Mouse (Mus musculus): Measurements from ENCODE around the gene Mettl26. TPM values are rescaled to one million over a fixed set of nuclear protein-coding genes. Genes with fewer than 3 reads are reported as not detected.

Gene Mettl26
- 41.4 TPM for polyA plus RNA-seq (2017; shearing (Covaris generic))

DNA sequence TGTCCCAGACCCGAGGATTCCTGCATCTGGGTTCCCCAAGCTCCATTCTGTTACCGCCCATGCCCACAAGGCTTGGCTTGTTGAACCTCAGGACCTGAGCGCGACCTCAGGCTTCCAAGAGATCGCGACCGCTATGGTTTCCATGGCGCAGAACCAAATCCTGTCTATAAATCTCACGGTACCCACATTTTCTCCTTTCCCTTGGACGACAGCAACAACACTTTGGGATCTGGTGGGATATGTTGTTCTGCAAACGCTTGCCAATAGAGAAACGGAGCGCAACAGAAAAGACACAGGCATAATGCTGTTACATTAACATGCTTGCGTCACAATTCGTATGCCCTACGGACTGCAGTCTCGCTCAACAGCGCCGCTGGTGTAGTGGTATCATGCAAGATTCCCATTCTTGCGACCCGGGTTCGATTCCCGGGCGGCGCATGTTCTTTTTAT, at the start of gene Mettl26:
Mettl26 (plus strand) TSS at position 354 of the 450 bp plus-strand sequence.

DNA sequence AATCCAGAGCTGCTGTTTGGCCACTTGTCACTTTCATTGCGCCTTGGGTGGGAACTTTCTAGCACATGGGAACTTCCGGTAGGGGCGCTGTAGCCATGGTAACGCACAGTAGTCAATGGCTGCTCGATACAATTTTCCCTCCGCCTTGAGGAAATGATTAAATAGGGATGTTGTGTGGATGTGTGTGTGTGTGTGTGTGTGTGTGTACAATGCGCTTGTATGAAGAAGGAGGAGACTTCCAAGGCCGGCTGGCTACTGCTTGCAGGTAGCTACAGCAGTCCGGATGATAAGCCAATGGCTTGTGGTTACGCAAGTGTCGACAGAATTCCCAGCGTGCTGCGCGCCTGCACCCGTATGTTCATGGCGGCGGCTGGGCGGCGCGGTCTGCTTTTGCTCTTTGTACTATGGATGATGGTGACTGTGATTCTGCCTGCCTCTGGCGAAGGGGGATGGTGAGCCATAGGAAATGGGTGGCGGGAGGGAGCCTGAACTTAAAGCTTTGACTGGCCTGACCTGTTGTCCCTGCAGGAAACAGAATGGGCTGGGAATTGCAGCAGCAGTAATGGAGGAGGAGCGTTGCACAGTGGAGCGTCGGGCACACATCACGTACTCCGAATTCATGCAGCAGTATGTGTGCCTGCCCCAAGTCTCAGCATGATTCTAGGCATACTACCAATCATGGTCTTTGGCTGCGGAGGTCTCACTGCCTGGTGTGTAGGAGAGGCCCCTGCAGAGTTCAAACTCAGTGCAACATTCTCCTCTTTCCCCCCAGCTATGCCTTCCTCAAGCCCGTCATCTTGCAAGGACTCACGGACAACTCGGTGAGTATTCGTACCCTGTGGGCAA, 45.9 kb upstream of the Mettl26 start, which contains the start of gene Jmjd8:
Jmjd8 (plus strand) TSS at position 156 of the 846 bp plus-strand sequence.

DNA sequence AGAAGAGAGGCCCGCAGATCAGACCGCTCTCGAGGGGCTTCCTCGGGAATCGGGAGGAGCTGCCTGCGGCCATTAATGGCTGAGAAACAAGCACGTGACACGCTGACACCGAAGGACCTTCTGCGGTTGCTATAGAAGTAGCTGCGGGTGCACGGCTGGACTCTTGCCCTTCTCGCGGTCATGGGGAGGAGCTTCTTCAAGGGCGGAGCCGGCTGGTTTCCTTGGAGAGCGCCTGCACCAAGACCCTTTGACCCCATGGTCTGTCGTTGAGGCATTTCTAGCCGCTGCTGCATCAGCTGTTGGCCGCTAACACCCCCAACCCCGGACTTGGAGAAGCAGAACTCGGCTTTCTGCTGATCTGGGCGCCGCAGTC, 41.6 kb upstream of the Mettl26 start, which contains the start of gene Stub1:
Stub1 (minus strand) TSS at position 114 of the 373 bp plus-strand sequence.

GRCm38 (mm10) chr17:25837076-25837410, 37.8 kb upstream of the Mettl26 start, which contains the start of gene Rhbdl1:
Gene Rhbdl1 (minus strand): TSS chr17:25837295.

DNA sequence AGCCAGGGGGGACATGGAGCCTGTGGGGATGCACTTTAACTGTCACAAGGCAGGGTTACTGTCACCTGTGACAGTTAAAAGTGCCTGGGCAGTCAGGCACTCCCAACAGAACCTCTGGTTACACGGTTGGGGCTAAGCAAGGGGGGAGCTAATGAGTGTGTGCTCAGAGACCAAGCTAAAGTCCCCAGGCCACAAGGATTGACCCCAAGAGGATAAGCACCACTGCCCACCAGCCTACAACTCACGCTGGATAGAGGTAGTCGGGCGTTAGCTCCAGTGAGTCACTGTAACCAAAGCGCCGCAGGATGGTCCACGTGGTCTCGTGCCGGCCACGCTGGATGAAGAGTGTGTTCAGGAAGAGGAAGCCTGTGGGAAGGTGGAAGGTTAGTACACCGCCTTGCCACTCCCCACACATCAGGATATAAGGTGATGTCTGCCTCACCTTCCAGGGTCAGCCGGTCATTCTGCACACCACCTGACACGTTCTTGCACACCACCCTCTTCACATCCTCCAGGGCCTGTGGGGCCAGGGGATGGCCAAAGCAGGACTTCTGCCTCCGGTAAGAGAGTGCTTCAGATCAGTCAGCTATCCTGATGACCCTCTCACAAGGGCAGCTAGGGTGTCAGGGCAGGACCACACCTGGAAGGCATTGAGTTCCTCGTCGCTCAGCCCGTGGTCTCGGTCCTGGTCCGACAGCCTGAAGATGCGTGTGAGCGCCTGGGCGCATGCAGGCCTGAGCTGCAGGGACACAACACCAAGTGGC, 33.6 kb upstream of the Mettl26 start, which contains the start of gene Gm20683:
Gm20683 (minus strand) TSS at position 647 of the 764 bp plus-strand sequence.

GRCm38 (mm10) chr17:25844396-25844901, 30.4 kb upstream of the Mettl26 start, which contains the start of gene Rhot2:
Gene Rhot2 (minus strand): TSS chr17:25844851.

DNA sequence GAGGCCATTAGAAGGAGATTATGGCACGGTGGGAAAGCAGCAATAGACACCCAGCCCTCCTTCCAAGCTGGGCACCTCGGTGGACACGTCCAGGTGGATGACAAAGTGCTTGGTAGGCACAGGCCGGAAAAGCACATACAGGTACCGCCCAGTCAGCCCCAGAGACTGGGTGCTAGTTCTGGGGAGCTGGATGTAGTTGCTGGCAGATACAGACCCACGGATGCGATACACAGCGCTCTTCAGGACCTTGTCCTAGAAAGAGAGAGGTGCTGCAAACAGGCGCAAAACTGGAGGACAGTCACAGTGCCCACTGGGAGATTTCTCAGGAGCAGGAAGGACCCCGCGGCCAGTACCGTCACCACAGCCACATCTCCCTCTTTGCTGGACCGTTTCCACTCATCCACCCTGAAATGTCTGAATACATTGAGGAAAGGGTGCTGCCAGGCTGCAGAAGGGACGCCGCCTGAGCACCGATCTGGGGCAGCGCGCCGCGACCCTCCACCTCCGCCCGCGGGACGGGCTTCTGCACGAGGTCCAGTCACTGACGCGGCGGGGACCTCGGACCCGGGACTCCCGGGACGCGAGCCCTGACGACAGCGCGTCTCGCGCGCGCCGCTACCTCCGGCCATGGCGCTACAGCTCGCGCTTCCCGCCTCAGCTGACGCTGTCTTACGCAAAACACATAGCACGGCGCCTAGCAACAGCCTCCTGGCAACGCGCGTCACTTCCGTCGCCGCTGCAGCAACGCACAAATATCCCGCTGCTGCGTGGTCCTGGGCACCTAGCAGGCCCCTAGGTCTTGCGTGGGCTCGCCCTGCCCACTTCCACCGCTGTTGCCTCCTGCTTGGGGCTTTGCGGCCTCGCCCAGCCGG, 13.8 kb upstream of the Mettl26 start, which contains the start of gene Wdr90:
Wdr90 (minus strand) TSS at position 670 of the 872 bp plus-strand sequence.

DNA sequence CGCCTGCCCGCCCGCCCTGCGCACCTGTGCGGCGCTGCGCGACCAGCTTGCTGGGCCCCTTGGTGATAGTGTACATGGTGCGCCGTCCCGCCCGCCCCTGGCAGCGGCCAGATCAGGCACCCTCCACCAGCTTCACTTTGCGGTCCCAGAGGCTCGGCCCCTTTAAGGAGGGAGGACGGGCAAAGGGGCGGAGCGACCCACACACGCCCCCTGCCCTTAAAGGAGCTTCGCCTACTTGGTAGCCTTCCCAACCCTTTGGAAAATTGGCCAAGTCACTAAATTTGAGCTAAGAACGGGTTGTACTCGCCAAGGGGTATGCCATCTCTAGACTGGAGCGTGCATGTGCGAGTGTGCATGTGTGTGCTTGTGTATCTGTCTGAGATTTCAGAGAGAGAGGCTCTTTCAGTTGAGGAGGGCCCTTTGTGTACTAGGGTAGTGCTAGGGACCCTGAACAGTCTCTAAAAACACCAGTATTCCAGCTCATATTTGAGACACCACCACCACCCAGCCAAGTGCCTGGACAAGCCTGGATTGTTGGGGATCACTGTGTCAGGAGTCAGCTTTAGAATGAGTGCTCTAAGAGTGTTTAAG, 6.2 kb upstream of the Mettl26 start, which contains the start of gene Mcrip2:
Mcrip2 (minus strand) TSS at position 164 of the 591 bp plus-strand sequence.

GRCm38 (mm10) chr17:25880196-25880910, 5.5 kb downstream of the Mettl26 start, which contains the start of gene Wfikkn1:
Gene Wfikkn1 (minus strand): TSS chr17:25880858.

GRCm38 (mm10) chr17:25919144-25919785, 44.4 kb downstream of the Mettl26 start, which contains the start of gene Rab40c:
Gene Rab40c (minus strand): TSS chr17:25919727.

Other genes with a start within 250 kb of the Mettl26 start
- not detected for gene Gng13, start 157.9 kb upstream of the Mettl26 start, polyA plus RNA-seq (2017; shearing (Covaris generic))
- gene Chtf18, start 147.7 kb upstream of the Mettl26 start, polyA plus RNA-seq (2017; shearing (Covaris generic)) = 5.7 TPM
- gene Rpusd1, start 147.4 kb upstream of the Mettl26 start, polyA plus RNA-seq (2017; shearing (Covaris generic)) = 4.0 TPM
- gene Mslnl, start 139.0 kb upstream of the Mettl26 start, polyA plus RNA-seq (2017; shearing (Covaris generic)) = not detected
- 0.67 TPM for gene Msln, start 120.7 kb upstream of the Mettl26 start, polyA plus RNA-seq (2017; shearing (Covaris generic))
- 20.4 TPM for gene Narfl, start 101.3 kb upstream of the Mettl26 start, polyA plus RNA-seq (2017; shearing (Covaris generic))
- 26.4 TPM for gene Haghl, start 89.4 kb upstream of the Mettl26 start, polyA plus RNA-seq (2017; shearing (Covaris generic))
- gene Ccdc78, start 88.5 kb upstream of the Mettl26 start, polyA plus RNA-seq (2017; shearing (Covaris generic)) = 0.69 TPM
- gene Fam173a, start 82.2 kb upstream of the Mettl26 start, polyA plus RNA-seq (2017; shearing (Covaris generic)) = 121 TPM
- not detected for gene AC134908.4, start 79.4 kb upstream of the Mettl26 start, polyA plus RNA-seq (2017; shearing (Covaris generic))
- 26.0 TPM for gene Metrn, start 77.9 kb upstream of the Mettl26 start, polyA plus RNA-seq (2017; shearing (Covaris generic))
- 0.18 TPM for gene Fbxl16, start 66.0 kb upstream of the Mettl26 start, polyA plus RNA-seq (2017; shearing (Covaris generic))
- gene Wdr24, start 51.4 kb upstream of the Mettl26 start, polyA plus RNA-seq (2017; shearing (Covaris generic)) = 24.5 TPM
- gene Jmjd8, start 46.2 kb upstream of the Mettl26 start, polyA plus RNA-seq (2017; shearing (Covaris generic)) = 18.4 TPM
- 132 TPM for gene Stub1, start 41.7 kb upstream of the Mettl26 start, polyA plus RNA-seq (2017; shearing (Covaris generic))
- gene Rhbdl1, start 37.8 kb upstream of the Mettl26 start, polyA plus RNA-seq (2017; shearing (Covaris generic)) = 0.55 TPM
- 0.46 TPM for gene Gm20683, start 33.3 kb upstream of the Mettl26 start, polyA plus RNA-seq (2017; shearing (Covaris generic))
- gene Rhot2, start 30.2 kb upstream of the Mettl26 start, polyA plus RNA-seq (2017; shearing (Covaris generic)) = 18.4 TPM
- gene Wdr90, start 13.6 kb upstream of the Mettl26 start, polyA plus RNA-seq (2017; shearing (Covaris generic)) = 11.1 TPM
- gene Mcrip2, start 6.3 kb upstream of the Mettl26 start, polyA plus RNA-seq (2017; shearing (Covaris generic)) = 4.1 TPM
- 0.49 TPM for gene Wfikkn1, start 5.8 kb downstream of the Mettl26 start, polyA plus RNA-seq (2017; shearing (Covaris generic))
- gene Rab40c, start 44.7 kb downstream of the Mettl26 start, polyA plus RNA-seq (2017; shearing (Covaris generic)) = 15.3 TPM
- gene Pigq, start 69.9 kb downstream of the Mettl26 start, polyA plus RNA-seq (2017; shearing (Covaris generic)) = 44.1 TPM
- gene Nhlrc4, start 69.9 kb downstream of the Mettl26 start, polyA plus RNA-seq (2017; shearing (Covaris generic)) = not detected
- not detected for gene A930017K11Rik, start 77.5 kb downstream of the Mettl26 start, polyA plus RNA-seq (2017; shearing (Covaris generic))
- 18.6 TPM for gene Capn15, start 110.7 kb downstream of the Mettl26 start, polyA plus RNA-seq (2017; shearing (Covaris generic))
- 19.7 TPM for gene Rab11fip3, start 194.5 kb downstream of the Mettl26 start, polyA plus RNA-seq (2017; shearing (Covaris generic))
- 19.8 TPM for gene Decr2, start 215.3 kb downstream of the Mettl26 start, polyA plus RNA-seq (2017; shearing (Covaris generic))
- 19.5 TPM for gene Nme4, start 220.5 kb downstream of the Mettl26 start, polyA plus RNA-seq (2017; shearing (Covaris generic))
- 37.8 TPM for gene Tmem8, start 238.2 kb downstream of the Mettl26 start, polyA plus RNA-seq (2017; shearing (Covaris generic))
- gene Mrpl28, start 248.4 kb downstream of the Mettl26 start, polyA plus RNA-seq (2017; shearing (Covaris generic)) = 36.0 TPM

Measured in effector memory CD4-positive, alpha-beta T cell, adult 7 months (primary cell).